Mouse (Mus musculus) G1E (cell line): ENCODE data around the gene Ap2a1.

Experiments
- CTCF ChIP-seq: IDR thresholded peaks from 2 replicates; pipeline ENCODE4 v1.5.1; 2012; ENCODE audit warnings: low read depth, low read length, inconsistent platforms, mixed read lengths
- GATA2 ChIP-seq: IDR thresholded peaks from 2 replicates; pipeline ENCODE4 v1.6.1; 2012; ENCODE audit warnings: low read depth, low read length, inconsistent platforms, borderline replicate concordance

DNA sequence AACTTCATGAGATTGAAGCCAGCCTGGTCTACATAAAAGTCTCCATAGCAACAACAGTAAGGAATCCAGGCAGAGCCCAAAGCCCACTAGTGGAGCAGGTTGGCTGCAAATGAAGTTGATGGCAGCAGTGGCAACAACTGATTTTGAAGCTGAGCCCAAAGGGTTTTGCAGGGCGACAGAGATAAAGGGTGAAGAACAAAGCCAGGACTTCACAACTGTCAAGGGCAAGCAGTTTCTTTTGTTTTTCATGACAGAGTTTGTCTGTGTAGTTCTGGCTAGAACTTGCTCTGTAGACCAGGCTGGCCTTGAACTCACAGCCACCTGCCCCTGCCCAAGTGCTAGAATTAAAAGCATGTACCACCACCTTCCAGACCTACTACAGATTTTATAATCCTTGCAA, 58.1 kb downstream of the Ap2a1 start:
- TF ChIP-seq CTCF (no peak), GATA2 (no peak)
